Mouse (Mus musculus): Measurements from ENCODE around the gene Tsc22d4.
A peak's percentile ranks its signal among the peaks of the same experiment; 100 is the strongest.

GRCm38 (mm10) chr5:137741023-137741931 lies 4.3 kb upstream of the Tsc22d4 start, which contains the start of gene Nyap1:
- TF ChIP-seq CTCF (IDR thresholded peaks at IDR 0.05; ENCODE audit: low read depth): peak; percentile 79
- no peak for TF ChIP-seq EP300 (IDR thresholded peaks at IDR 0.05; ENCODE audit: low read depth)
